1 mouse cellular context compared by ENCODE assay signal in the genomic region with DNA sequence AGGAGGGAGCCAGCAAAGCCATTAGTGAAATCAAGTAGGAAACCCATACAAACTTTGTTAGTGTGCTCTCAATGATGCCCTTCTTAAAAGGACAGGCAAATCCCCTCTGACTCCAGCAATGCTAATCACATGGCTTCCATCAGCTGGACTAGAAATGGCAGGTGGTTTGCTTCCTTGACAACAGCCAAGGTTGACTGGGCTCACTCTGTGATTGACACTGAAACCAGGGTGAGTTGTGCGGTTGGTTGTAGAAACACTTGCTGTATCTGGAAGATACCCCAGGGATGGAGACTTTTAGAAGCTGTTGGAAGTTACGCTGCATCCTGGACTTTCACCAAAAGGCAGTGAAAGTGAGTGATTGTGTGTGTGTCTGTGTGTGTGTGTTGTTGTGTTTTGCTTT. TPM values are rescaled to one million over a fixed set of nuclear protein-coding genes. Genes with fewer than 3 reads are reported as not detected.
"Had no signal": no experiment of that assay in that cellular context is flagged by ENCODE, and none has a peak within 500 bp of the region (broad histone marks: within the 10 kb centered on the region; RNA-seq: fewer than 3 reads in every experiment).

No protein-coding gene starts in this region.

RNA-seq across cellular contexts. Expression of a gene that starts 44.3 kb away (rescaled TPM):
- polyA plus RNA-seq: limb, embryonic 10.5 days had no signal
